Mouse (Mus musculus) midbrain, embryonic 10.5 days (tissue): Measurements from ENCODE around the gene Nkd1. TPM values are rescaled to one million over a fixed set of nuclear protein-coding genes. Genes with fewer than 3 reads are reported as not detected.
A peak's percentile ranks its signal among the peaks of the same experiment; 100 is the strongest.

Source experiments
- DNase-seq: peaks from one replicate; pipeline ENCODE4 v3.0.0-alpha.2; 2017; ENCODE audit warnings: low spot score
- H3K27ac ChIP-seq: fragments of 300-500 bp; sonication (generic); replicated peaks from 2 replicates; pipeline ENCODE4 v1.5.1; 2016; ENCODE audit warnings: mild to moderate bottlenecking
- H3K27me3 ChIP-seq: fragments of 300-500 bp; sonication (generic); 2 replicates; pipeline ENCODE4 v1.6.1; 2016; ENCODE audit warnings: low read depth, mild to moderate bottlenecking; ENCODE audit not compliant: poor library complexity, severe bottlenecking
- H3K36me3 ChIP-seq: fragments of 300-500 bp; sonication (generic); 2 replicates; pipeline ENCODE4 v1.6.1; 2016; ENCODE audit warnings: mild to moderate bottlenecking, moderate library complexity
- H3K4me1 ChIP-seq: fragments of 300-500 bp; sonication (generic); 2 replicates; pipeline ENCODE4 v1.6.1; 2016
- H3K4me3 ChIP-seq: fragments of 300-500 bp; sonication (generic); 2 replicates; pipeline ENCODE4 v1.5.1; 2016; ENCODE audit warnings: mild to moderate bottlenecking, moderate library complexity
- H3K9me3 ChIP-seq: fragments of 300-500 bp; sonication (generic); replicated peaks from 2 replicates; pipeline ENCODE4 v1.6.1; 2016; ENCODE audit warnings: mild to moderate bottlenecking
- WGBS: fragments of 180-500 bp; shearing (Covaris S2); methylation state at CpG from one replicate; pipeline ENCODE4 v1.1.7; 2016; 5-methylcytosine and 5-hydroxymethylcytosine counted together
- polyA plus RNA-seq: library from polyadenylated mRNA; unstranded; fragments of >200 nt; fragmentation: Nextera tagmentation; extraction: Ambion mirVana; gene quantifications from 2 replicates; pipeline ENCODE4 v1.2.1, GENCODE M21; 2016

The Nkd1 gene
- polyA plus RNA-seq, 1 experiment from 2014 or later = 80.1 TPM

- 31% methylated on average over 10 of the region's 10 CpGs for WGBS
- Histone ChIP-seq H3K9me3 (no peaks in the 10 kb centered on the region), H3K4me3 (no peak overlapping the region), H3K27me3 (no peaks in the 10 kb centered on the region), H3K4me1 (peaks cover 73% of the 10 kb centered on the region), H3K27ac (peak overlapping the region; percentile 80), H3K36me3 (peaks cover 27% of the 10 kb centered on the region)
- peak; percentile 45 for DNase-seq
Measured at GRCm38 (mm10) chr8:88570293-88570998, 49.3 kb downstream of the Nkd1 start.

- Histone ChIP-seq H3K4me1 (peaks cover 71% of the 10 kb centered on the region), H3K27ac (peak overlapping the region; percentile 80), H3K9me3 (no peaks in the 10 kb centered on the region), H3K27me3 (no peaks in the 10 kb centered on the region), H3K4me3 (no peak overlapping the region), H3K36me3 (peaks cover 32% of the 10 kb centered on the region)
- WGBS = 86% methylated on average over 14 of the region's 14 CpGs
- no peak for DNase-seq
Measured at GRCm38 (mm10) chr8:88571434-88572184, 50.5 kb downstream of the Nkd1 start.

GRCm38 (mm10) chr8:88572185-88572909 is 51.2 kb downstream of the Nkd1 start:
- Histone ChIP-seq H3K4me1 (peaks cover 71% of the 10 kb centered on the region), H3K9me3 (no peaks in the 10 kb centered on the region), H3K36me3 (peaks cover 32% of the 10 kb centered on the region), H3K27me3 (no peaks in the 10 kb centered on the region), H3K27ac (peak overlapping the region; percentile 5; the same call in 1 of the 2 replicates), H3K4me3 (no peak overlapping the region)
- WGBS = 88% methylated on average over 12 of the region's 12 CpGs
- DNase-seq = no peak

GRCm38 (mm10) chr8:88572941-88573645 is 51.9 kb downstream of the Nkd1 start:
- DNase-seq = no peak
- Histone ChIP-seq H3K27me3 (no peaks in the 10 kb centered on the region), H3K9me3 (no peaks in the 10 kb centered on the region), H3K27ac (no peak overlapping the region), H3K36me3 (peaks cover 37% of the 10 kb centered on the region), H3K4me3 (no peak overlapping the region), H3K4me1 (peaks cover 72% of the 10 kb centered on the region)
- 93% methylated on average over 14 of the region's 14 CpGs for WGBS

- WGBS = 45% methylated on average over 5 of the region's 5 CpGs
- Histone ChIP-seq H3K4me1 (peaks cover 74% of the 10 kb centered on the region), H3K27me3 (no peaks in the 10 kb centered on the region), H3K27ac (peak overlapping the region; percentile 62), H3K36me3 (peaks cover 48% of the 10 kb centered on the region), H3K9me3 (no peaks in the 10 kb centered on the region), H3K4me3 (no peak overlapping the region)
- no peak for DNase-seq
Measured at GRCm38 (mm10) chr8:88574975-88575374, 53.8 kb downstream of the Nkd1 start.

- Histone ChIP-seq H3K4me3 (no peak overlapping the region), H3K36me3 (peaks cover 59% of the 10 kb centered on the region), H3K4me1 (peaks cover 73% of the 10 kb centered on the region), H3K27me3 (no peaks in the 10 kb centered on the region), H3K9me3 (no peaks in the 10 kb centered on the region), H3K27ac (peak overlapping the region; percentile 62)
- WGBS = 88% methylated on average over 10 of the region's 10 CpGs
- no peak for DNase-seq
Measured at GRCm38 (mm10) chr8:88576351-88577142, 55.4 kb downstream of the Nkd1 start.

- H3K36me3 ChIP-seq = peaks cover 70% of the 10 kb centered on the region
- no peak for DNase-seq
- H3K9me3 ChIP-seq = no peaks in the 10 kb centered on the region
- H3K4me1 ChIP-seq = peaks cover 66% of the 10 kb centered on the region
- WGBS = 91% methylated on average over 5 of the region's 5 CpGs
- no peak overlapping the region for H3K4me3 ChIP-seq
- no peaks in the 10 kb centered on the region for H3K27me3 ChIP-seq
- H3K27ac ChIP-seq = no peak overlapping the region
Measured at GRCm38 (mm10) chr8:88577666-88578065, 56.5 kb downstream of the Nkd1 start.

- peaks cover 64% of the 10 kb centered on the region for H3K4me1 ChIP-seq
- H3K36me3 ChIP-seq = peaks cover 79% of the 10 kb centered on the region
- 74% methylated on average over 14 of the region's 14 CpGs for WGBS
Measured at GRCm38 (mm10) chr8:88578413-88579175, 57.4 kb downstream of the Nkd1 start.

GRCm38 (mm10) chr8:88579246-88579645 is 58.1 kb downstream of the Nkd1 start:
- Histone ChIP-seq H3K27ac (peak overlapping the region; percentile 59), H3K9me3 (no peaks in the 10 kb centered on the region), H3K27me3 (no peaks in the 10 kb centered on the region), H3K4me1 (peaks cover 60% of the 10 kb centered on the region), H3K36me3 (peaks cover 79% of the 10 kb centered on the region), H3K4me3 (no peak overlapping the region)
- WGBS = 38% methylated on average over 7 of the region's 7 CpGs
- DNase-seq = no peak

More at GRCm38 (mm10) chr8:88578413-88579175, 57.4 kb downstream of the Nkd1 start:
- Histone ChIP-seq H3K27ac (peak overlapping the region; percentile 59), H3K9me3 (no peaks in the 10 kb centered on the region), H3K27me3 (no peaks in the 10 kb centered on the region), H3K4me3 (no peak overlapping the region)
- no peak for DNase-seq

- no peak for DNase-seq
- Histone ChIP-seq H3K36me3 (peaks cover 79% of the 10 kb centered on the region), H3K27ac (peak overlapping the region; percentile 56), H3K27me3 (no peaks in the 10 kb centered on the region), H3K4me3 (no peak overlapping the region), H3K9me3 (no peaks in the 10 kb centered on the region), H3K4me1 (peaks cover 54% of the 10 kb centered on the region)
- WGBS = 88% methylated on average over 18 of the region's 18 CpGs
Measured at GRCm38 (mm10) chr8:88579668-88580330, 58.6 kb downstream of the Nkd1 start.

- no peak for DNase-seq
- Histone ChIP-seq H3K9me3 (no peaks in the 10 kb centered on the region), H3K27me3 (no peaks in the 10 kb centered on the region), H3K4me1 (peaks cover 44% of the 10 kb centered on the region), H3K36me3 (peaks cover 79% of the 10 kb centered on the region), H3K4me3 (no peak overlapping the region), H3K27ac (no peak overlapping the region)
- 77% methylated on average over 7 of the region's 7 CpGs for WGBS
Measured at GRCm38 (mm10) chr8:88580785-88581184, 59.6 kb downstream of the Nkd1 start.
